Mouse (Mus musculus): Measurements from ENCODE around the gene Olfr231. TPM values are rescaled to one million over a fixed set of nuclear protein-coding genes. Genes with fewer than 3 reads are reported as not detected.

Gene Olfr231
- not detected in 2 replicates for polyA plus RNA-seq (2014; fragmentation: Nextera tagmentation; extraction: Ambion mirVana)

GRCm38 (mm10) chr1:174121062-174121461 is at the start of gene Olfr231:
Olfr231 (minus strand) TSS chr1:174121162.
- no peak for TF ChIP-seq CTCF (IDR thresholded peaks at IDR 0.05; ENCODE audit: low read depth)
- H3K4me3 ChIP-seq (ENCODE audit: low read depth, low read length) = no peak within 1 kb of the TSS
- WGBS = 47% methylated on average over 2 of the region's 2 CpGs
- H3K4me1 ChIP-seq (ENCODE audit: insufficient read depth) = no peaks in the 10 kb centered on the region
- H3K27ac ChIP-seq (ENCODE audit: low read depth) = no peak within 1 kb of the TSS
- no peaks in the 10 kb centered on the region for H3K9me3 ChIP-seq (ENCODE audit: low read depth, low read length)
- no peaks in the 10 kb centered on the region for H3K36me3 ChIP-seq (ENCODE audit: insufficient read depth)
- ATAC-seq (ENCODE audit: insufficient read depth) (no peak), DNase-seq (no peak)
- no peaks in the 10 kb centered on the region for H3K27me3 ChIP-seq (ENCODE audit: insufficient read depth, low read length)
- no peak within 1 kb of the TSS for H3K9ac ChIP-seq
- H3K4me2 ChIP-seq = no peak within 1 kb of the TSS

- Histone ChIP-seq H3K4me1 (ENCODE audit: insufficient read depth) (no peaks in the 10 kb centered on the region), H3K27me3 (ENCODE audit: insufficient read depth, low read length) (no peaks in the 10 kb centered on the region), H3K36me3 (ENCODE audit: insufficient read depth) (no peaks in the 10 kb centered on the region), H3K4me3 (ENCODE audit: low read depth, low read length) (no peak overlapping the region), H3K27ac (ENCODE audit: low read depth) (no peak overlapping the region), H3K9ac (no peak overlapping the region), H3K9me3 (ENCODE audit: low read depth, low read length) (no peaks in the 10 kb centered on the region), H3K4me2 (no peak overlapping the region)
- TF ChIP-seq CTCF (IDR thresholded peaks at IDR 0.05; ENCODE audit: low read depth) = no peak
- DNase-seq (no peak), ATAC-seq (ENCODE audit: insufficient read depth) (no peak)
Measured at GRCm38 (mm10) chr1:174169024-174169423, 48.1 kb upstream of the Olfr231 start.

DNA sequence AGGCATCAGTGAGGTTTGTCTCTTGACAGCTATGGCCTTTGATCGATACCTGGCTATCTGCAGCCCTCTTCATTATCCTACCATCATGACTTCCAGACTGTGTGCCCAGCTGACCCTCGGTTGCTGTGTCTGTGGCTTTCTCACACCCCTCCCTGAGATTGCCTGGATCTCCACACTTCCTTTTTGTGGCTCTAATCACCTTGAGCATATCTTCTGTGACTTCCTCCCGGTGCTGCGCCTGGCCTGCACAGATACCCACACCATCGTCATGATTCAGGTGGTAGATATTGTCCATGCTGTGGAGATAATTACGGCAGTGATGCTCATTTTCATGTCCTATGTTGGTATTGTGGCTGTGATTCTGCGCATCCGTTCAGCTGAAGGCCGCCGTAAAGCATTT is 38.1 kb upstream of the Olfr231 start:
- H3K27ac ChIP-seq (ENCODE audit: low read depth) = no peak overlapping the region
- 86% methylated on average over 10 of the region's 10 CpGs for WGBS
- no peak overlapping the region for H3K9ac ChIP-seq
- H3K4me3 ChIP-seq (ENCODE audit: low read depth, low read length) = no peak overlapping the region
- no peaks in the 10 kb centered on the region for H3K27me3 ChIP-seq (ENCODE audit: insufficient read depth, low read length)
- H3K4me2 ChIP-seq = no peak overlapping the region
- H3K4me1 ChIP-seq (ENCODE audit: insufficient read depth) = no peaks in the 10 kb centered on the region
- H3K9me3 ChIP-seq (ENCODE audit: low read depth, low read length) = no peaks in the 10 kb centered on the region
- DNase-seq (no peak), ATAC-seq (ENCODE audit: insufficient read depth) (no peak)
- no peaks in the 10 kb centered on the region for H3K36me3 ChIP-seq (ENCODE audit: insufficient read depth)
- no peak for TF ChIP-seq CTCF (IDR thresholded peaks at IDR 0.05; ENCODE audit: low read depth)

DNA sequence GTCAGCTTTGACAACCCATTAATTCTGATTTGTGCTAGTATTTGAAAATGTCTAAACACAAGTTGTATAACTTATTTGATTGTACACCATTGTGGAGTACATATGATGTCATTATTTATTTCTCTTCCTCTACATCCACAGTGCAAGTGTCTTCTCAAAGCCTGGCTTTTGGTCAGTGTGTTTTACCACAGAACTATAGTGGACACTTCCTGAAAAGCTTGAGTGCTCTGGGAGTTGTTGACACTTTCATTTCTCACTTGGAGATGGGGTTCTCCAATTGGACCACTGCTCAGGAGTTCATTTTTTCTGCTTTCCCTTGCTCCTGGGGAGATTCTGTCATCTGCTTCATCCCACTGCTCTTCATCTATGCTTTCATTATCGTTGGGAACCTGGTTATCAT is 37.5 kb upstream of the Olfr231 start:
- 60% methylated on average over 1 of the region's 1 CpGs for WGBS

GRCm38 (mm10) chr1:174157622-174158021 is 36.7 kb upstream of the Olfr231 start:
- H3K27me3 ChIP-seq (ENCODE audit: insufficient read depth, low read length) = no peaks in the 10 kb centered on the region
- no peaks in the 10 kb centered on the region for H3K4me1 ChIP-seq (ENCODE audit: insufficient read depth)
- ATAC-seq (ENCODE audit: insufficient read depth) = no peak
- H3K9ac ChIP-seq = no peak overlapping the region
- H3K36me3 ChIP-seq (ENCODE audit: insufficient read depth) = no peaks in the 10 kb centered on the region
- H3K4me3 ChIP-seq (ENCODE audit: low read depth, low read length) = no peak overlapping the region
- no peak overlapping the region for H3K27ac ChIP-seq (ENCODE audit: low read depth)
- H3K9me3 ChIP-seq (ENCODE audit: low read depth, low read length) = no peaks in the 10 kb centered on the region
- 63% methylated on average over 3 of the region's 3 CpGs for whole genome bisulfite sequencing
- DNase-seq = no peak
- no peak for TF ChIP-seq CTCF (IDR thresholded peaks at IDR 0.05; ENCODE audit: low read depth)
- H3K4me2 ChIP-seq = no peak overlapping the region

More for the DNA sequence above, 37.5 kb upstream of the Olfr231 start:
- no peak overlapping the region for H3K27ac ChIP-seq (ENCODE audit: low read depth)
- no peaks in the 10 kb centered on the region for H3K9me3 ChIP-seq (ENCODE audit: low read depth, low read length)
- ATAC-seq (ENCODE audit: insufficient read depth) (no peak), DNase-seq (no peak)
- no peaks in the 10 kb centered on the region for H3K36me3 ChIP-seq (ENCODE audit: insufficient read depth)
- H3K4me3 ChIP-seq (ENCODE audit: low read depth, low read length) = no peak overlapping the region
- no peak overlapping the region for H3K9ac ChIP-seq
- no peak overlapping the region for H3K4me2 ChIP-seq
- no peaks in the 10 kb centered on the region for H3K4me1 ChIP-seq (ENCODE audit: insufficient read depth)
- TF ChIP-seq CTCF (IDR thresholded peaks at IDR 0.05; ENCODE audit: low read depth) = no peak
- no peaks in the 10 kb centered on the region for H3K27me3 ChIP-seq (ENCODE audit: insufficient read depth, low read length)

DNA sequence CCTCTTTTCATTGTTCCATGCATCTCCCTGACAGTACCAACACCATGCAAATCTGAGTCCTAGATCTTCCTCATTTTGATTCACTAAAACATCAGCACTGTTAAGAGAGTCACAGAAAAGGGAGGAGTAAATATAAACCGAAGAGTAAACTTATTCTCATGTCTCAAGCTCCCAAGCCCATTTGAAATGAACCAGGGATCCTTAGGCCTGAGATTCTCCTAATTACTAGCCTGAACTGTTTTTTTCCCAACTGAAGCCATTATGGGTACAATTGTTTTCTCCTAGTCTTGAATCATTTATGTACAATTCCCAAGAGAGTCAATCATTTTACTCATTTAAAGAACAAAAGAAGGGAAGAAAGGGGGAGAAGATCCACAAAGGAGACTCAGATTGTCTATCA is 34.4 kb upstream of the Olfr231 start, which contains the start of gene Olfr420:
TSS of gene Olfr420 (plus strand) at position 301 of the 400 bp plus-strand sequence.
- H3K4me3 ChIP-seq (ENCODE audit: low read depth, low read length) = no peak within 1 kb of the TSS
- H3K27ac ChIP-seq (ENCODE audit: low read depth) = no peak within 1 kb of the TSS
- WGBS = 77% methylated on average over 1 of the region's 1 CpGs
- H3K36me3 ChIP-seq (ENCODE audit: insufficient read depth) = no peaks in the 10 kb centered on the region
- no peaks in the 10 kb centered on the region for H3K4me1 ChIP-seq (ENCODE audit: insufficient read depth)
- no peaks in the 10 kb centered on the region for H3K9me3 ChIP-seq (ENCODE audit: low read depth, low read length)
- H3K4me2 ChIP-seq = no peak within 1 kb of the TSS
- no peak within 1 kb of the TSS for H3K9ac ChIP-seq
- TF ChIP-seq CTCF (IDR thresholded peaks at IDR 0.05; ENCODE audit: low read depth) = no peak
- no peak for DNase-seq
- no peaks in the 10 kb centered on the region for H3K27me3 ChIP-seq (ENCODE audit: insufficient read depth, low read length)
- no peak for ATAC-seq (ENCODE audit: insufficient read depth)

DNA sequence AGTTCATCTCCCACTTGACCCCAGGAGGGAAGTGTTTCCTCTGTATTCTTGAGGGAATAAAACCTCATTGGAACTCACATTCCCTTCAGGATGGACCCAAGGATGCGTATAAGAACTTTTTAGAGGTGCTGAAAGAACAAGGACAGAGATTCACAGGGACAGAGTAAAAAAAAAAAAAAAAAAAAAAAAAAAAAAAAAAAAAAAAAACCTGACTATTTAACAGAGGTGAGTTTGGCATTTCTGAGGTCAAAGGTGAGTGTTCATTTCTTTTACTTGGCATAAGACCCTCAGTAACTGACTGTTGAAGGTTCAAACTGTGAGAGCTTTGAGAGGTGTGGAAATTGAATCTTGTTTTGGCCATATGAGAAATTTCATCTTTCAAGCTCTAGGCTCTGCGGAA is 28.3 kb upstream of the Olfr231 start:
- H3K27ac ChIP-seq (ENCODE audit: low read depth) = no peak overlapping the region
- no peak for DNase-seq
- ATAC-seq (ENCODE audit: insufficient read depth) = no peak
- H3K4me3 ChIP-seq (ENCODE audit: low read depth, low read length) = no peak overlapping the region
- H3K9ac ChIP-seq = no peak overlapping the region
- TF ChIP-seq CTCF (IDR thresholded peaks at IDR 0.05; ENCODE audit: low read depth) = no peak
- no peaks in the 10 kb centered on the region for H3K9me3 ChIP-seq (ENCODE audit: low read depth, low read length)
- H3K4me2 ChIP-seq = no peak overlapping the region
- no peaks in the 10 kb centered on the region for H3K27me3 ChIP-seq (ENCODE audit: insufficient read depth, low read length)
- no peaks in the 10 kb centered on the region for H3K4me1 ChIP-seq (ENCODE audit: insufficient read depth)
- 73% methylated on average over 2 of the region's 2 CpGs for WGBS
- H3K36me3 ChIP-seq (ENCODE audit: insufficient read depth) = no peaks in the 10 kb centered on the region

GRCm38 (mm10) chr1:174146696-174147095 is 25.7 kb upstream of the Olfr231 start:
- no peak for ATAC-seq (ENCODE audit: insufficient read depth)
- Histone ChIP-seq H3K4me3 (ENCODE audit: low read depth, low read length) (no peak overlapping the region), H3K9me3 (ENCODE audit: low read depth, low read length) (no peaks in the 10 kb centered on the region), H3K27ac (ENCODE audit: low read depth) (no peak overlapping the region), H3K36me3 (ENCODE audit: insufficient read depth) (no peaks in the 10 kb centered on the region), H3K4me2 (no peak overlapping the region), H3K27me3 (ENCODE audit: insufficient read depth, low read length) (no peaks in the 10 kb centered on the region), H3K9ac (no peak overlapping the region), H3K4me1 (ENCODE audit: insufficient read depth) (no peaks in the 10 kb centered on the region)
- WGBS = 65% methylated on average over 1 of the region's 1 CpGs
- DNase-seq = peak; percentile 59
- no peak for TF ChIP-seq CTCF (IDR thresholded peaks at IDR 0.05; ENCODE audit: low read depth)

All from lung, embryonic 14.5 days (tissue).